Mouse (Mus musculus) inflammation-experienced regulatory T-cells, adult 16 weeks (primary cell): ENCODE data around the gene Gm45261. TPM values are rescaled to one million over a fixed set of nuclear protein-coding genes. Genes with fewer than 3 reads are reported as not detected.

ENCODE experiments used
- polyA plus RNA-seq: library from polyadenylated mRNA; unstranded; fragments of 100-300 nt; shearing (Covaris generic); gene quantifications from one replicate; pipeline ENCODE4 v1.2.1, GENCODE M21; 2017

Gene Gm45261
- not detected for polyA plus RNA-seq

GRCm38 (mm10) chr1:80461348-80461747 lies at the start of gene Gm45261:
Gm45261 (minus strand) TSS chr1:80461448.

Other genes with a start within 250 kb of the Gm45261 start
- gene Fam124b, start 243.0 kb downstream of the Gm45261 start, polyA plus RNA-seq, result 5.2 TPM
- gene Cul3, start 121.0 kb downstream of the Gm45261 start, polyA plus RNA-seq, result 22.5 TPM